8 mouse cellular contexts compared by ENCODE assay signal in the genomic region with DNA sequence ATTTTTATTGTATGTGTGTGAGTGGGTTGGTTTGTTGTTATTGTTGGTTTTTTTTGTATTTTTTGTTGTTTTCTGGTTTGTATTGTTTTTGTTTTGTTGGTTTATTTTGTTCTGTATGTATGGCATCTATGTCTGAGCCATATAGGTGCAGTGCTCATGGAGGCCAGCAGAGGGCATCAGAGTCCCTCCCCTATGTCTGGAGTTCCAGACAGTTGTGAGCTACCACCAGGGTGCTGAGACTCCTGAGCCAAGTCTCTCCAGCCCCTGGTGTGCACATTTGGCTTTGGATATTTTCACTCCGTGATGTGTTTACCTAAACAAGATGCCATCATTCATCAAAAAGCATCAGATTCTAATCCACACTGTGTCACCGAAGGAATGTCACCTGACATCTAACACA. TPM values are rescaled to one million over a fixed set of nuclear protein-coding genes. Genes with fewer than 3 reads are reported as not detected.
DNase-seq lines count a peak whose midpoint lies in the region; ATAC-seq and TF ChIP-seq lines count a peak whose summit lies in the region.

No protein-coding gene starts in this region.

- TF ChIP-seq POLR2A in kidney, adult 2 months (IDR thresholded peaks at IDR 0.05; ENCODE audit: low read depth, low read length): no peak

- 96% methylated on average over 2 of the region's 2 CpGs for WGBS in kidney, adult 2 months
- 93% methylated on average over 2 of the region's 2 CpGs for WGBS in kidney, embryonic 14.5 days

- CTCF ChIA-PET in Patski (lab: Charles Lee): interaction anchor here (1.0 to 1.2 kb wide), 2 partner anchors 11 to 295 kb away, joined by 3 read pairs; no protein-coding TSS in a partner anchor

- no peak overlapping the region for H3K9ac ChIP-seq in kidney, embryonic 14.5 days (ENCODE audit: low read depth, low read length)

- DNase-seq in kidney, adult 2 months: peak; percentile 7
- peak; percentile 17 for DNase-seq in CD4-positive helper T cell, adult 2 months (ENCODE audit: low read depth, low spot score)
- DNase-seq in Patski (ENCODE audit: low read depth, low spot score): no peak
- DNase-seq in embryo, embryonic 10.5 days (ENCODE audit: low spot score): peak; percentile 46
- DNase-seq in mesoderm, embryonic 11.5 days (ENCODE audit: low read depth, low spot score): peak; percentile 25
- no peak for DNase-seq in left cerebral cortex, postnatal 36 days (ENCODE audit: low spot score in 2 of 2)
- no peak for DNase-seq in left cerebral cortex, postnatal 14 days (ENCODE audit: low spot score in 2 of 2)

- no peak overlapping the region for H3K27ac ChIP-seq in kidney, adult 2 months (ENCODE audit: insufficient read depth, low read depth, low read length)
- no peak overlapping the region for H3K27ac ChIP-seq in kidney, embryonic 14.5 days (ENCODE audit: low read depth, low read length)

- no peaks in the 10 kb centered on the region for H3K27me3 ChIP-seq in kidney, adult 2 months (replicated peaks; ENCODE audit: control insufficient read depth, insufficient read depth, low read length)
- H3K27me3 ChIP-seq in kidney, embryonic 14.5 days (ENCODE audit: control insufficient read depth, insufficient read depth, low read length): no peaks in the 10 kb centered on the region
- peaks cover 11% of the 10 kb centered on the region for H3K27me3 ChIP-seq in Patski

- H3K9me3 ChIP-seq in kidney, embryonic 14.5 days (ENCODE audit: control insufficient read depth, low read length): no peaks in the 10 kb centered on the region

- H3K4me2 ChIP-seq in kidney, embryonic 14.5 days (replicated peaks; ENCODE audit: low read depth, low read length): no peak overlapping the region

- POLR2A ChIA-PET in Patski (lab: Charles Lee): no interaction called here

- no peaks in the 10 kb centered on the region for H3K4me1 ChIP-seq in kidney, adult 2 months (ENCODE audit: control insufficient read depth, insufficient read depth, low read length)
- H3K4me1 ChIP-seq in kidney, embryonic 14.5 days (ENCODE audit: control insufficient read depth, insufficient read depth, low read length): no peaks in the 10 kb centered on the region

- H3K4me3 ChIP-seq in kidney, adult 2 months (ENCODE audit: insufficient read depth, low read depth, low read length): no peak overlapping the region
- no peak overlapping the region for H3K4me3 ChIP-seq in kidney, embryonic 14.5 days (ENCODE audit: low read length)

- H3K36me3 ChIP-seq in kidney, adult 2 months (ENCODE audit: control insufficient read depth, insufficient read depth, low read length): no peaks in the 10 kb centered on the region
- H3K36me3 ChIP-seq in kidney, embryonic 14.5 days (ENCODE audit: control insufficient read depth, insufficient read depth, low read length): no peaks in the 10 kb centered on the region

- TF ChIP-seq CTCF in kidney, adult 2 months (conservative IDR thresholded peaks at IDR 0.05; ENCODE audit: insufficient read depth, insufficient read length, low read depth, low read length): peak; percentile 80
- TF ChIP-seq CTCF in Patski (IDR thresholded peaks at IDR 0.05): peak; percentile 83

- ATAC-seq in kidney, embryonic 14.5 days (ENCODE audit: low FRiP score, low TSS enrichment): no peak
- ATAC-seq in Patski: no peak

- intact Hi-C loops in left cerebral cortex, postnatal 36 days (cut with DNase I): no loop called here
- intact Hi-C loops in left cerebral cortex, postnatal 14 days (cut with DNase I): no loop called here

- in situ Hi-C loops in Patski (cut with MboI; ENCODE audit: low pct_unique_long_range_greater_than_20kb): no loop called here

RNA-seq across cellular contexts. Expression of gene Nudt7, which starts 59.2 kb away (rescaled TPM):
- 21.8 and 26.2 TPM in 2 replicates for polyA plus RNA-seq in kidney, adult 2 months (2012; rRNA removed)
- 15.6 and 18.6 TPM in 2 replicates for polyA plus RNA-seq in kidney, embryonic 14.5 days (2014; fragmentation: Nextera tagmentation; extraction: Ambion mirVana)
- 26.8 TPM for polyA plus RNA-seq in Patski (2021)
- 1 to 10 TPM; 4.5 to 5.4 TPM for total RNA-seq in left cerebral cortex, postnatal 36 days (2021)
- total RNA-seq in left cerebral cortex, postnatal 14 days (2021): 1 to 10 TPM; 4.1 to 4.4 TPM

Comparison
In these comparisons a context has a peak if more than half of its experiments do, and no peak if none do; other contexts are left out.
1. DNase-seq: peak in kidney, adult 2 months (single experiment), CD4-positive helper T cell, adult 2 months (single experiment), embryo, embryonic 10.5 days (single experiment) and mesoderm, embryonic 11.5 days (single experiment); none in Patski (single experiment), left cerebral cortex, postnatal 36 days (0 of 2) and left cerebral cortex, postnatal 14 days (0 of 2).